Mouse (Mus musculus): Measurements from ENCODE around the gene Serpini2.
"Not testable (repeated sequence)": the region's sequence is repeated elsewhere in the genome, so short reads cannot be mapped to it uniquely, and the experiment has no call there.

Serpini2 gene

DNA sequence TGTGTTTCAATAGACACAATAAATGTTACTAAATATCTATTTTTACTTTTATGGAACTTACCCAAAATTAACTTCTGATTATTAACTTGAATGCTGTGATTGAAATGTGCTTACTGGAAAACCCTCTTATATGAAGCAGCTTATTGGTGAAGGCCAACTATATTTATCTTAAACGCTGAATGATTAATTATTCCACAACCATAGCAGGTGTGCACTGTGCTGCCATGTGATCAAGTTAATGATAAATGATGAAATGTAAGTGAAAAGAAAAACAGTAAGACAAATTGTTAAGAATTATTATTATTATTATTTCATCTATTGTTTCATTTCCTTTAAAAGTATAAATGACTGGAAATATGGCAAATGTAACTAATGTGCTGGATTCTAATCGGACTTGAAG lies at the start of gene Serpini2:
Gene Serpini2, minus strand, starts transcription at position 101 of the 400 bp plus-strand sequence.
- no peak for DNase-seq (ENCODE audit: extremely low spot score)

DNA sequence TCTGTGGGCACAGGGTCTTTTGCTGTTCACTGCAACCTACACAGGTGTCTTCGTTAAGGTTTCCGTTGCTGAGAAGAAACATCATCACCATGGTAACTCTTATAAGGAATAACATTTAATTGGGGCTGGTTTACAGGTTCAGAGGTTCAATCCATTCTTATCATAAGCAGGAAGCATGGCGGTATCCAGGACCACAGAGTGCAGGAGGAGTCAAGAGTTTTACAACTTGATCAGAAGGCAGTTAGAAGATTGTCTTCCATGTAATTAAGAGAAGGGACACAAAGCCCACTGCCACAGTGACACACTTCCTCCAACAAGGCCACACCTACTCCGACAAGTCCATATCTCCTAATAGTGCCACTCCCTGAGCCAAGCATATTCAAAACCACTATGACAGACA lies 39.0 kb upstream of the Serpini2 start:
- DNase-seq (ENCODE audit: extremely low spot score): no peak

DNA sequence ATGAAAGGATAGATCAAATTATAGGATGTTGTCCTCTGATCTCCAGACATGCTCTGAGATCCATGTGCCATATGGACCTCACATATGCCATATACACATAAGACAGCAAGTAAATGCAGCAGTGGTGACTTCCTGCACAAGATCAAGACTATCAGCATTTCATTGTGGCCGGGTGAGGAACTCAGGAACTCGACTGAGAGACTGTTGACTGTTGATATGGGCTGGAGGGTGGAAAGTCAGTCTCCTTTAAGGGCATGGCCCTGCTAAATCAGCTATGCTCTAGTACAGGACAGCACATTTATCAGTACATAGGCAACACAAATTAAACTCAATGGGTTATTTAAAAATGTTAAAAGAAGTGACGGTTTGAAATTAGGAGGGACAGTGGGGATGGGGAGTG lies 38.4 kb upstream of the Serpini2 start:
- DNase-seq (ENCODE audit: extremely low spot score): no peak

DNA sequence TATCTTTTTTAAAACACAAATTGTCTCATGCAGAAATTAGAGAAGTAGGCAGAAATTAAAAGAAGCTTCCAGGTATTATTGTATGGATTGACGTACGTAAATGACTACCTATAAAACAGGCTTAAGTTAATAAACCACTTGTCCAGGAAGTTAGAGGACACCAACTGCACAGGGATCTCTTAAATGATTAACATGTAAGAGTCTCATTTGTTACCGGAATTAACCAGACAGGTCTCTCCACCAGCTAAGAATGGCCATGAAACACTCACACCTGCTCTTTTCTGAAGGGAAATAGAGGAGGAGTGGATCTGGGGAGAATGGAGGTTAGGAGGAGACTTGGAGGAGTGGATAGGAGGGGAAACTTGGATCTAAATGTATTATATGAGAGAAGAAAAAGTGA lies 35.7 kb upstream of the Serpini2 start:
- no peak for DNase-seq (ENCODE audit: extremely low spot score)

DNA sequence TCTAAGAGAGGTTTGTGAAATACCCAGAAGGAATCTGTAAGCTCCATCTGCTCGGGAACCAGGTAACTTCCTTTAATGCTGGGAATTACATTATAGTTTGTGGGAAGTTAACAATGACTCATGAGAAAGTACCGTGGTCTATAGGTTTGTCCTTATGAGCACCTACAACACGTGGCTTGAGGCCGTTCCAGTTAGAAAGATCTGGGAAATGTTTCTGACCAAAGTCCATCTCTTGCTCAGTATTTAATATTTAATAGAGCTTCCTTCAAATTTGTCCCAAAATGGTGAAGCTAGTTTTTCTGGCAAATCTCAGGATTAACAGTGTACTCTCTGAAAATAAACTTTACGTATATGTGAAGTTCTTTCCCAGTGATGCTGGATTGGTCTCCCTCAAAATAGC lies 34.7 kb upstream of the Serpini2 start:
- no peak for DNase-seq (ENCODE audit: extremely low spot score)

DNA sequence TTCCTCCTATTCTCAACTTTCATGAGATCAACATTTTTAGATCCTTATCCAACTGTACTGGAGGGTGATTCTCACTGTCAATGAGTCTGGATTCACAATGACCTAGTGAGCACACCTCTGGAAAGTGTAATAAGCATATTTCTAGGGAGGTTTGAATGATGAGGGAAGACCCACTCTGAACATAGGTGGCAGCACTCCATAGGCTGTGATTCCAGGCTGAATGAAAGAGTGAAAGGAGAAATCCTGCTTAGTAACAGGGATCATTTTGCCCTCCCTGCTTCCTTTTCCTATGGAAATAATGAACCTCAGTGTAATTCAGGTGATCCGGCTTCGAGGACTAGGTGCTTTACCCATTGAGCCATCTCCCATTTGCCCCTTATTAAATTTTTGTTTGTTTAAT lies 31.2 kb upstream of the Serpini2 start:
- DNase-seq (ENCODE audit: extremely low spot score): no peak

DNA sequence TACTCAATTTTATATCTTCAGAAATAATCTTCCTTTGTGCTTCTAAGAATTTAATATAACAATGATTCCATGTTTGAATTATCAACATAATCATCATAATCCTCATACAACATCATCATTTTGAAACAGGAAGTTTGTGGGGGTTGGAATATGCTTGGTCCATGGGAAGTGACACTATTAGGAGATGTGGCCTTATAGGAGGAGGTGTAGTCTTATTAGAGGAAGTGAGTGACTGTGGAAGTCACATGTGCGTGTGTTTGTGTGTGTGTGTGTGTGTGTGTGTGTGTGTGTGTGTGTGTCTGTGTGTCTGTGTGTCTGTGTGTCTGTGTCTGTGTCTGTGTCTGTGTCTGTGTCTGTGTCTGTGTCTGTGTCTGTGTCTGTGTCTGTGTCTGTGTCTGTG lies 29.6 kb upstream of the Serpini2 start:
- not testable (repeated sequence) for DNase-seq (ENCODE audit: extremely low spot score)

DNA sequence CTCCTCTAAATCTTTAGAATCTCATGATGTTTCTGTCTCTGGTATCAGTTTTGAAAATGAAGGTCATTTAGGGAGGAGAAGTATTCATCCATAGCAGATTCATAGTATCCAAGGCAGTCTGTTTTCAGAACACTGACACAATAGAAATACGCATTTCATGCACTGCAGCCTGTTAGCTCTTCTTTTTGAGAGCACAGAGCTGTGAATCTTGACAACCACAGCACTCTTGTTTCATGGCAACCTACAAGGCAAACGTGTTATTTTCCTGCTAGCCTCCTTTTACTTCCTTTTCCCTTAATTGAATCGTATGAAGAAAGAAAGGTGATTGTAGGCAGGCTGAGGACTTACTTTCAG lies 27.9 kb upstream of the Serpini2 start:
- no peak for DNase-seq (ENCODE audit: extremely low spot score)

DNA sequence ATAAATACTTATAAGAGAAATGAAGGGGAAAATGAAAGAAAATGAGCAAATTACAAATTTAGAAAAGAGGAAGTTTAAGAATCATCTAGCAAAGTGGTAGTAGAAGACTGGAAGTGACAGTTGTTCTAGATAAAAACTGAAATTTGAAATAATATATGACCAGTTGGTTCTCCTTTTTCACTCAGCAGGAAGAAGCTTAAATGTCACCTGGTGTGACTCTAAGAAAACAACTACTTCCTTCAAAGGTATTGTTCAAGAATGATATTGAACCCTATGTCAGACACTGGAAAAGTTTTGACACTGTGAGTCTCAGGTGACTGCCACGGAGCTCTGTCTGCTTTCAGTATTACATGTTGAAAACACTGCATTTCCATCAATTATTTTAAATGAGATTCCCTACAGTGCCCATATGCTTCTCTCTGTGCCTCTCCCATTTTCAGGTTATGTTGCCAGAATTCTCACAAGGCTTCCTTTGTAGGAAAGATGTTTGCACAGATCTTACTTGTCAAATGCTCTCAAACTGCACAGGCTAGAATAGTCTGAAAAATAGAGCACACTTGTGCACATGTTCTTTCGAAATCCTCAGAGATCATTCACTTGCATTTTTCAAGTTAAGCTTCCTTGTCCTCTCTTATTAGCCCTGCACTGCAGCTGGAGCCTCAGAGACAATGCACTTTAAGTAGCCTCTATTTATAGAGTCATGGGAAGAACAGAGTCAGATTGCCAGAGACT lies 27.3 kb upstream of the Serpini2 start:
- no peak for DNase-seq (ENCODE audit: extremely low spot score)

DNA sequence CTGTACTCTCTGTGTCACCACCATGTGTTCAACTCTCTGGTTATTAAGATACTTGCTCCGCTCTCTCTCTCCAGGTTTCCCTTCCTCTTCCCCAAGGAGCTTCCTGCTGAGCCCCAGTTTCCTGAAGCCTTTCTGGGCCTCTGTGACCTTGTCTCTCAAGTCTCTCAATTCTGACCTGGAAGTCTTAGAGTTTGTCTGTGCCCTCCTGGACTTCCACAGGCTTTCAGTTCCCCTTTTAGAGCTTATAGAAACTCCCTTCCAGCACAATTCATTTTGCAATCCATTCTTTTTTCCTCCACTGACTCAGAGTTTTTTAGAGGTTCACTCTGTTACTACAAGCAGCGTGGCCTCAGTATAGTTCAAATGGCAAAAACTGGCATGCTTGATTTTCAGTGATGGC lies 23.4 kb upstream of the Serpini2 start:
- no peak for DNase-seq (ENCODE audit: extremely low spot score)

DNA sequence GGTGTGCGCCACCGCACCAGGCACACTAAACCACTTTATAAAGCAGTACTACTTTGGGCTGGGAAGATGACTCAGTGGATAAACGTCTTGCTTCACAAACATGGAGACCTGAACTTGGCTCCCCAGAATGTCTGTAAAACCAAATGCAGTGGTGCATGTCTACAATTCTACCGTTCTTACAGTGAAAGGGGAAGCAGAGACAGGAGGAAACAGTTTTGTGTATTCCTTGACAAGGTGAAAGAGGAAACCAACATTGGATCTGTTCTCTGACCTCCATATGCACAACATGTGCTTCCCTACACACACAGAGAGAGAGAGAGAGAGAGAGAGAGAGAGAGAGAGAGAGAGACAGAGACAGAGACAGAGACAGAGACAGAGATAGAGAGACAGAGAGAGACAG lies 7.6 kb upstream of the Serpini2 start:
- DNase-seq (ENCODE audit: extremely low spot score): no peak

DNA sequence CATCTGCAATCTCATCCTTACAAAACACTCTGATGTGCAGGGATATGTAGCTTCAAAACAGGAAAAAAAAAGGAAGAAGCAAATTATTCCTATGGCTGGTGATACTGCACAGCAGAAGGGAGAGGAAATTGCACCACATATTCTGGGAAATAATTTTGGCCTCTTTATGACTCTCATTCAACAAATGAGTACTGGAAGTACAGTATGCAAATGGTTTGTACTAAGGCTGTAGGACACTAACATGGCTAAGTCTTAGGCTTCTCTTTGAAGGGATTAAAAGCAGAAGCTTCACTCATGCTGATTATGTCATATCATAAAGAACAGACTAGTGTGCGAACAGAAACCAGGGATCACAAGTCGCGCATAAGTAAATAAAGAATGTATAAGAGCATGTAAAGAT lies 6.6 kb upstream of the Serpini2 start:
- DNase-seq (ENCODE audit: extremely low spot score): no peak

DNA sequence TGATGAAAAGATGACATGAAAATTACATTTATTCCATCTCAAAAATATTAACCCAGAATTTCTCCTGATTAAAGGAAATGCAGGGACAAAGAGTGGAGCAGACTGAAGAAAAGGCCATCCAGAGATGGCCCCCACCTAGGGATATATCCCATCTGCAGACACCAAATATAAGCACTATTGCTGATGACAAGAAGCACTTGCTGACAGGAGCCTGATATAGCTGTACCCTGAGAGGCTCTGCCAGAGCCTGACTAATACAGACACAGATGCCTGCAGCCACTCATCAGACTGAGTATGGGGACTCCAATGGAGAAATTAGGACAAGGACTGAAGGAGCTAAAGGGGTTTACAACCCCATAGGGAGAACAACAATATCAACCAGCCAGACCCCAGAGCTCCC lies 5.2 kb upstream of the Serpini2 start:
- no peak for DNase-seq (ENCODE audit: extremely low spot score)

DNA sequence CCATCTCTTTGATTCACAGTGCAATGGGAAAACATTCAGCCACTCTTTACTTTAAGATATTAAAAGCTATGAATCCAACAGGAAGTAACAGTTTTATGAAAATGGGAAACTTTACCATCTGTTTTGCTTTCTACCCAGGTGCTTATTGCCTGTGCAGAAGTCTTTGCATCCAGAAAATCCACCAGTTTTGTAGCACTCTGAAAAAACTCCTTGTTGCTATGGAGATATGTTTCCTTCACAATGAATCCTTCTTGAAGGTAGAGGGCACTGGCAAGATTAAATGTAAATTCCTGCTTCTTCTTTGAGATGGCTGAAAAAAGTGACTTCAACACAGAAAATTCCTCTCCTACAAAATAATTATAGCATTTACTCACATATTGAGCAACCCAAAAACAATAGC lies 10.5 kb downstream of the Serpini2 start:
- DNase-seq (ENCODE audit: extremely low spot score): no peak

DNA sequence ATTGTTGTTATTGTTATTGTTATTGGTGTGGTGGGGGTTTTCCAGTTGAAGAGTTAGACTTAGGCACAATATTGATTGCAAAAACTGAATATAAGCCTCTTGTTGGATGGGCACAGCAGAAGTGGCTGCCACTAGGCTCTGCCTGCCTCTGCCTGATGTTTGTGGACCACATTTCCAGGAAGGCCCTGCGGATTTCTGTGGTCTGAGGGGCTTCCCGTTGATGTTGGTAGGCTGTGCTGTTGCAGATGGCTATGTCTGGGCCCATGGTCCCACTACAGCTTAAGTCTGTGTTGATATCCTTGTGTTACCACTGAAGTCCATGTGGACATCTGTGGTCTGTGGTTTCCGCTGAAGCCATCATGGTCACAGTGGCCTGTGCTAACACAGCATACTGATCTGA lies 50.2 kb downstream of the Serpini2 start:
- no peak for DNase-seq (ENCODE audit: extremely low spot score)

DNA sequence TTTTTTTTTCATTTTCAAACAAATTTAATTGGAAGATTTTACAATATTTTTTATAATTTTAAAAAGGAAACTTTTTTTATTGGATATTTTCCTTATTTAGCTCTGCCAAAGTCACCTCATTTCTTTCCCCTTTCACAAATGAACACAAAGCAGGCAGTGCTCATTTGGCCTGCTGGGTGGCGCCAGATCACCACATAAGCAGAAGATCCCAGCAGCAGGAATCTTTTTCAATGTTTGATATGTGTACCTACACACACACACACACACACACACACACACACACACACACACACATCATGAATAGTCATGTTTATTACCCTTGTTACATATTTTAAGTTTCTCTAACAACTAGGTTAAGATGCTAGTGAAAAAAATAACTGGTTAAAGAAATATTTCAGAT lies 50.7 kb downstream of the Serpini2 start:
- DNase-seq (ENCODE audit: extremely low spot score): peak; percentile 25

DNA sequence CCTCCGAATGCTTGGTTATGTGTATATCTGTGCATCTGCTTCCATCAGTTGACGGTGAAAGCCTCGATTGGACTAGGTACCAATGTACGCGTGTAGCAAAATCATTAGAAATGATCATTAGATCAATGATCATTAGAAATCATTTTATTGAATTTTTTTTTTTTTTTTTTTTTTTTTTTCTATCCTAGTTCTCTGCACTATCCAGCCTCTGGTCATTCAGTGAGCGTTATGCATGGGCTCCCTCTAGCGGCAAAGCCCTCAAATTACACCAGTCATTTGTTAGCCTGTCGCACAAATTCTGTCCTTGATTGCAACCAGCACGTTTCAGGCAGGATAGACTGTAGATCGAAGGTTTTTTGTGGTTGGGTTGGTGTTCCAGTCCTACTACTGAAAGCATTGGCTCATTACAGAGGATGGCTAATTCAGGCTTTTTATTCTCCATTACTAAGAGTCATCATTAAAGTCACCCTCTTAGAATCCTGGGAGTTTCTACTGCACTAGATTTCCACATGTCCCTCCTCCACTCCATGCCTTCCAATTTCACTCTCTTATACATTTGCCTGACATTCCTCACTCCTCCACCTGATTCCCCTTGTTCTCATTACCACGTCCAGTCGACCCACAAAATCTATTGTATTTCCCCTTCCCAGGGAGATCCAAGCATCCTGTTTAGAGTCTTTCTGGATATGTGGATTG lies 66.9 kb downstream of the Serpini2 start:
- peak; percentile 44 for DNase-seq (ENCODE audit: extremely low spot score)
